Mouse (Mus musculus) forebrain, postnatal 0 days (tissue): Measurements from ENCODE around the gene Mup20. TPM values are rescaled to one million over a fixed set of nuclear protein-coding genes. Genes with fewer than 3 reads are reported as not detected.
A peak's percentile ranks its signal among the peaks of the same experiment; 100 is the strongest.
"Not testable (repeated sequence)": the region's sequence is repeated elsewhere in the genome, so short reads cannot be mapped to it uniquely, and the experiment has no call there.

Source experiments
- ATAC-seq: fragments of 200-750 bp; cut with Nextera tagmentation; 2 replicates; pipeline ENCODE4 v1.8.0; 2017; ENCODE audit warnings: mild to moderate bottlenecking, moderate library complexity
- DNase-seq: peaks from one replicate; pipeline ENCODE4 v3.0.0-alpha.2; 2015
- H3K27ac ChIP-seq: fragments of 300-500 bp; sonication (generic); 2 replicates; pipeline ENCODE4 v1.5.1; 2014; ENCODE audit warnings: low read depth, mild to moderate bottlenecking, antibody characterized with exemption, low read length, moderate library complexity, mixed read lengths
- H3K27me3 ChIP-seq: fragments of 300-500 bp; sonication (generic); 2 replicates; pipeline ENCODE4 v1.6.1; 2014; ENCODE audit warnings: mild to moderate bottlenecking, low read length, mixed read lengths; ENCODE audit not compliant: insufficient read depth
- H3K36me3 ChIP-seq: fragments of 300-500 bp; sonication (generic); 2 replicates; pipeline ENCODE4 v1.6.1; 2014; ENCODE audit warnings: mild to moderate bottlenecking, moderate library complexity; ENCODE audit not compliant: insufficient read depth
- H3K4me1 ChIP-seq: fragments of 300-500 bp; sonication (generic); 2 replicates; pipeline ENCODE4 v1.6.1; 2014; ENCODE audit warnings: antibody characterized with exemption; ENCODE audit not compliant: insufficient read depth
- H3K4me2 ChIP-seq: fragments of 300-500 bp; sonication (generic); 2 replicates; pipeline ENCODE4 v1.6.1; 2014; ENCODE audit warnings: low read depth, mild to moderate bottlenecking, moderate library complexity
- H3K4me3 ChIP-seq: fragments of 300-500 bp; sonication (generic); 2 replicates; pipeline ENCODE4 v1.5.1; 2014; ENCODE audit warnings: low read depth, low read length, mixed read lengths
- H3K9ac ChIP-seq: fragments of 300-500 bp; sonication (generic); 2 replicates; pipeline ENCODE4 v1.6.1; 2014; ENCODE audit warnings: mild to moderate bottlenecking
- H3K9me3 ChIP-seq: fragments of 300-500 bp; sonication (generic); 2 replicates; pipeline ENCODE4 v1.6.1; 2016; ENCODE audit warnings: low read length
- CTCF ChIP-seq: sonication (generic); IDR thresholded peaks from 2 replicates; pipeline ENCODE4 v1.5.1; 2016; ENCODE audit warnings: antibody characterized with exemption, control low read depth, low read depth
- WGBS: fragments of 180-500 bp; shearing (Covaris S2); extraction: QIAGEN DNeasy Blood & Tissue Kit; methylation state at CpG from one replicate; pipeline ENCODE4 v1.1.7; 2014; 5-methylcytosine and 5-hydroxymethylcytosine counted together
- polyA plus RNA-seq: library from polyadenylated mRNA; unstranded; fragments of >200 nt; fragmentation: Nextera tagmentation; extraction: Ambion mirVana; gene quantifications from 2 replicates; pipeline ENCODE4 v1.2.1, GENCODE M21; 2015
- total RNA-seq: library from RNA; depleted of rRNA; stranded (reverse); fragments of >200 nt; gene quantifications from 2 replicates; pipeline ENCODE4 v1.2.3, GENCODE M21; 2014; rRNA removed

The Mup20 gene
- total RNA-seq (not detected in 2 replicates), polyA plus RNA-seq (not detected in 2 replicates)

DNA sequence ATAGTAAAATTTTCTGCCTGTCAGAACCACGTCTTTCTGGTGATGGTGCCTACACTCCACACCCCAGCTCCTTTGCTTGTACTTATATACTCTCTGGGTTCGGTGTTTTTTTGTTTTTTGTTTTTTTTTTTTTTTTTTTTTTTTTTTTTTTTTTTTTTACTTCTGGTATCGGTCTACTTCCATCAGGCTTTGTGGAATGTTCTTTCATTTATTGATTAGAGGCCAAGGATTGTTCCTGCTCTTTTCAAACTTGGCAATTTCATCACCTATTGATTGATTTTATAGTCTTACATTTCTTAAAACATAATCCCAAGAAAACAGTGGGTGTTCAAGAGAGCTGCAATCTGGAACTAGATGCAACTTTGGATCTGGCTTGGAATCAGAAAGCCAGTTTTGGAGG is at the start of gene Mup20:
Gene Mup20, minus strand, starts transcription at position 101 of the 400 bp plus-strand sequence.
- DNase-seq, H3K9me3 ChIP-seq, H3K4me3 ChIP-seq, H3K4me2 ChIP-seq, H3K36me3 ChIP-seq, H3K27ac ChIP-seq, H3K4me1 ChIP-seq, H3K9ac ChIP-seq, ATAC-seq, H3K27me3 ChIP-seq: not testable (repeated sequence)
- WGBS, result 93% methylated on average over 2 of the region's 3 CpGs

DNA sequence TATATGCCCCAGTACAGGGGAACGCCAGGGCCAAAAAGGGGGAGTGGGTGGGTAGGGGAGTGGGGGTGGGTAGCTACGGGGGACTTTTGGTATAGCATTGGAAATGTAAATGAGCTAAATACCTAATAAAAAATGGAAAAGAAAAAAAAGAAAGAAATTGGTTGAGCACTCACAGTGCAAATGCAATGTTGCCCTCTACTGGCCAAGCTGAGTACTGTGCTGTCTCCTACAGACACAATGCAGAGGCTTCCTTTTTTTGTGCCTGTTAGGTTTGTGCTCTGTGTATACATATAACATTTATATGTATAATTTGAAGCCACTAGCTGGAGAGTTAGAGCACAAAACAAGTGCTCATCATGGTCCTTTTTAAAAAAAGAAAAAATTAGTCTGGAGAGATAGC is 49.4 kb upstream of the Mup20 start:
- H3K27ac ChIP-seq, H3K27me3 ChIP-seq, H3K36me3 ChIP-seq, DNase-seq, ATAC-seq, H3K4me2 ChIP-seq, H3K9ac ChIP-seq, H3K9me3 ChIP-seq, H3K4me1 ChIP-seq, H3K4me3 ChIP-seq: not testable (repeated sequence)
- 69% methylated on average over 1 of the region's 2 CpGs for WGBS
- TF ChIP-seq CTCF, result peak; percentile 55

DNA sequence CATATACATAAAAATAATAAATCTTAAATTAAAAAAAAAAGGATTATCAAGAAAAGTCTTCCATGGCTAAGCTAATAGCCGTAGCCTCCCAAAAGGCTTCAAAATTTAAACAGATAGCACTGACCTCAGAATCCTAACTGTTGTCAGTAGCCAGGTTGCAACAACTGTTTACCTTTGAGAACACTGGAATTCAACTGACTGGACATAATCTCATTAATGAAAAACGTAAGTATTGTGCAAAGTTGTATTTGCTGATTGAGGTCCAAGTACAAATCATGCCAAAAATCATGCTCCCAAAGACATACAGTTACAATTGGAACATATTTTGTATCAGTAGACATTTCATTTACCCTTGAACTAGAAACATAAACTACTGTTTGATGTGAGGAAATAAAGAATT is 34.0 kb upstream of the Mup20 start:
- no peaks in the 10 kb centered on the region for H3K4me1 ChIP-seq
- H3K9me3 ChIP-seq, result no peaks in the 10 kb centered on the region
- no peaks in the 10 kb centered on the region for H3K27me3 ChIP-seq
- no peak overlapping the region for H3K4me3 ChIP-seq
- no peaks in the 10 kb centered on the region for H3K36me3 ChIP-seq
- H3K27ac ChIP-seq, result no peak overlapping the region
- no peak for TF ChIP-seq CTCF
- ATAC-seq, result no peak
- DNase-seq, result no peak
- no peak overlapping the region for H3K9ac ChIP-seq
- H3K4me2 ChIP-seq, result no peak overlapping the region
- 79% methylated on average over 2 of the region's 2 CpGs for WGBS

DNA sequence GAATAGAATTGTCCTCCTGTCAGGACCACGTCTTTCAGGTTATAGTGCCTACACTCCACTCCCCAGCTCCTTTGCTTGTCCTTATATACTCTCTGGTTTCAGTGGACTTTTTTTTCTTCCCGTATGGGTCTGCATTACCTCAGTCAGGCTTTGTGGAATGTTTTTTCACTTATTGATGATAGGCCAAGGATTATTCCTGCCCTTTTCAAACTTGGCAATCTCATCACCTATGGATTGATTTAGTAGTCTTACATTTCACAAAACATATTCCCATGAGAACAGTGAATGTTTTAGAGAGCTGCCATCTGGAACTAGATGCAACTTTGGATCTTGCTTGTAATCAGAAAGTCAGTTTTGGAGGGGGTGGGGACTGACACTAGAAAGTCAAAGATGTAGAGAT is 33.3 kb upstream of the Mup20 start, which contains the start of gene Mup3:
Gene Mup3, minus strand, starts transcription at position 102 of the 400 bp plus-strand sequence.
- H3K27me3 ChIP-seq, result no peaks in the 10 kb centered on the region
- no peaks in the 10 kb centered on the region for H3K4me1 ChIP-seq
- no peak within 1 kb of the TSS for H3K4me2 ChIP-seq
- H3K36me3 ChIP-seq, result no peaks in the 10 kb centered on the region
- H3K27ac ChIP-seq, result no peak within 1 kb of the TSS
- no peak for TF ChIP-seq CTCF
- DNase-seq (no peak), ATAC-seq (no peak)
- H3K9ac ChIP-seq, result no peak within 1 kb of the TSS
- 84% methylated on average over 2 of the region's 2 CpGs for WGBS
- H3K4me3 ChIP-seq, result no peak within 1 kb of the TSS
- H3K9me3 ChIP-seq, result no peaks in the 10 kb centered on the region

DNA sequence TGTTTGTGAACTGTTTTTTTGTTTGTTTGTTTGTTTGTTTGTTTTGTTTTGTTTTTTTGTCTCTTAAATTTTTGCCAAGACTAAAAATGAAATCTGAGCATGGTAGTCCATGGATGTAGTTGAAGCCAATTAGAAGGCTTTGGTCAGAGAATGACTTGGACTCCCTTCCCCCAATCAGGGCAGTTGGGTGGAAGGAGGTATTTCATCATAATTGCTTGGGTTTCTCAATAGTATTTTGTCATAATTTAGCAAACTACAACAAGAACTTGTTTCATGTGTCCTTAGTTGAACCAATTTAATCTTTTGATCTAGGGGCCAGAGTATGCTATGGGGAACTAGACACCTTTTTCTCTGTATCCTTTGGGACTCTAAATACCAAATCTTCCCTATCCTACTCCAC is 28.8 kb upstream of the Mup20 start:
- H3K4me3 ChIP-seq, result no peak overlapping the region
- TF ChIP-seq CTCF, result no peak
- ATAC-seq (no peak), DNase-seq (no peak)
- no peak overlapping the region for H3K4me2 ChIP-seq
- no peaks in the 10 kb centered on the region for H3K27me3 ChIP-seq
- no peak overlapping the region for H3K9ac ChIP-seq
- H3K36me3 ChIP-seq, result no peaks in the 10 kb centered on the region
- H3K4me1 ChIP-seq, result no peaks in the 10 kb centered on the region
- no peaks in the 10 kb centered on the region for H3K9me3 ChIP-seq
- no peak overlapping the region for H3K27ac ChIP-seq

DNA sequence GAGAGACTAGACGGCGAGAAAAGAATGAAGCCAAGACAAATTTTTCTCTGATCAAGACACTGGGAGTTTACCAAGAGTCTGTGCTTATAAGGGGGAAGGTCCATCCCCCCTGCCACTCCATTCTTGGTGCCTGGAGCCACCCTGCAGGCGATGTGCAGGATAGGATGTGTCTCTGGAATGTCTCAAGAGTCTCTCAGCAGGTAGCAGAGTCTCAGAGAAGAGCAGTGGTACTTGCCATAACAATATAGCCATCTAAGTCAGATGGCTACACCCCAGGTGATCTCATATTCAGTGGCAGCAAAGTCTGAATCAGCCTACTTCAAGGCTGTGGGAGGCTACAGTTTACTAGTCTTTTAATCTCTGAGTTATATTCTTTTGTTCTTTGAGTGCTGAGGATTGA is 21.2 kb upstream of the Mup20 start:
- no peak overlapping the region for H3K4me3 ChIP-seq
- 69% methylated on average over 3 of the region's 3 CpGs for WGBS
- DNase-seq (no peak), ATAC-seq (no peak)
- H3K27ac ChIP-seq, result no peak overlapping the region
- H3K4me2 ChIP-seq, result no peak overlapping the region
- TF ChIP-seq CTCF, result no peak
- no peak overlapping the region for H3K9ac ChIP-seq
- no peaks in the 10 kb centered on the region for H3K36me3 ChIP-seq
- H3K9me3 ChIP-seq, result no peaks in the 10 kb centered on the region
- no peaks in the 10 kb centered on the region for H3K4me1 ChIP-seq
- no peaks in the 10 kb centered on the region for H3K27me3 ChIP-seq

DNA sequence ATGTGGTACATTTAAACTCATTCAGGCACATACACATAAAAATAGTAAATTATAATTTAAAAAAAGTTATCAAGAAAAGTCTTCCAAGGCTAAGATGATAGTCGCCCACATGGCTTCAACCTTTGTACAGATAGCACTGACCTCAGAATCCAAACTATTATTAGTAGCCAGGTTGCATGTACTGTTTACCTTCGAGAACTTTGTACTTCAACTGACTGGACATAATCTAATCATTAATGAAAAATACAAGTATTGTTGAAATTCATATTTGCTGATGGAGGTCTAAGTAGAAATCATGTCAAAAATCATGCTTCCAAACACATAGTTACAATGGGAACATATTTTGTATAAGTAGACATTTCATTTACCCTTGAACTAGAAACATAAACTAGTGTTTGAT is 822 bp upstream of the Mup20 start:
- not testable (repeated sequence) for ATAC-seq, H3K9ac ChIP-seq
- WGBS, result 79% methylated on average over 2 of the region's 2 CpGs

DNA sequence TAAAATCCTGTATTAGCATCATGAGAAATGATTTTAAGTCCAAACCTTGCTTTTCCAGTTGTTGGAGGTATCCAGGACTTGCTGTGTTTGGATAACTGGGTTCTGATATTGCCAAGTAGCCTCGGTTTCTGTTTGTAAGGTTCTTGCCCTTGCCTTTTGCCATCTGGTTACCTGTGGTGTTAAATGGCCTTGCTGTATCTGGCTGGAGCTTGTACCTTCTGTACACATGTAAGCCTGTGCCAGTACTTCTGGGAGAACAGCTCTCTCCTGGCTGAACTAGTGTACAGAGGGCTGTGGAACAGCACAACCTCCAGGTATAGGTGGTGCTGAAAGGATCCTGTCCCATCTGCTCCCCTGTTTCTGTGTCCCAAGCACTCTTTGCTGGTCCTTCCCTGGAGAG is 27.7 kb downstream of the Mup20 start:
- Histone ChIP-seq H3K36me3 (no peaks in the 10 kb centered on the region), H3K4me1 (no peaks in the 10 kb centered on the region), H3K27ac (no peak overlapping the region), H3K9ac (no peak overlapping the region), H3K27me3 (no peaks in the 10 kb centered on the region), H3K9me3 (no peaks in the 10 kb centered on the region), H3K4me3 (no peak overlapping the region), H3K4me2 (no peak overlapping the region)
- DNase-seq (no peak), ATAC-seq (no peak)
- no peak for TF ChIP-seq CTCF
- WGBS, result 85% methylated on average over 1 of the region's 1 CpGs

More for the DNA sequence above, 822 bp upstream of the Mup20 start:
- not testable (repeated sequence) for H3K4me2 ChIP-seq, H3K36me3 ChIP-seq, H3K4me1 ChIP-seq, H3K27me3 ChIP-seq, H3K27ac ChIP-seq, DNase-seq, H3K9me3 ChIP-seq, H3K4me3 ChIP-seq
